Mouse (Mus musculus) frontal cortex, postnatal 36 days (tissue): ENCODE results near the gene Gm33543.

Source experiments
- DNase-seq, 2 experiments: peaks; one replicate each; pipeline ENCODE4 v3.0.0; 2022; ENCODE audit warnings: low spot score in 2 of 2

Gene Gm33543

GRCm38 (mm10) chr10:95836530-95837264, 6.0 kb downstream of the Gm33543 start:
- DNase-seq, result no peak

GRCm38 (mm10) chr10:95830891-95831290, 11.8 kb downstream of the Gm33543 start:
- no peak for DNase-seq

- DNase-seq, result no peak
Measured at GRCm38 (mm10) chr10:95829471-95829870, 13.3 kb downstream of the Gm33543 start.

GRCm38 (mm10) chr10:95828374-95828773, 14.4 kb downstream of the Gm33543 start:
- DNase-seq, result no peak

GRCm38 (mm10) chr10:95825651-95826050, 17.1 kb downstream of the Gm33543 start:
- DNase-seq, result no peak

GRCm38 (mm10) chr10:95818506-95818905, 24.2 kb downstream of the Gm33543 start:
- no peak for DNase-seq

- DNase-seq, result no peak
Measured at GRCm38 (mm10) chr10:95817419-95818161, 25.1 kb downstream of the Gm33543 start.

- no peak for DNase-seq
Measured at GRCm38 (mm10) chr10:95814351-95814750, 28.4 kb downstream of the Gm33543 start.

GRCm38 (mm10) chr10:95811869-95812268, 30.9 kb downstream of the Gm33543 start:
- no peak for DNase-seq

GRCm38 (mm10) chr10:95801443-95801811, 41.3 kb downstream of the Gm33543 start:
- DNase-seq, result no peak

- DNase-seq, result no peak
Measured at GRCm38 (mm10) chr10:95800693-95801442, 41.9 kb downstream of the Gm33543 start.

- DNase-seq, result no peak
Measured at GRCm38 (mm10) chr10:95797645-95798395, 44.9 kb downstream of the Gm33543 start.

GRCm38 (mm10) chr10:95795500-95795899, 47.2 kb downstream of the Gm33543 start:
- DNase-seq, result no peak

- DNase-seq, result no peak
Measured at GRCm38 (mm10) chr10:95794706-95795105, 48.0 kb downstream of the Gm33543 start.

GRCm38 (mm10) chr10:95791427-95791804, 51.3 kb downstream of the Gm33543 start:
- no peak for DNase-seq

- peak in 1 of 2 experiments; percentile 21 for DNase-seq
Measured at GRCm38 (mm10) chr10:95790771-95791426, 51.8 kb downstream of the Gm33543 start.

- peak in 1 of 2 experiments; percentile 32 for DNase-seq
Measured at GRCm38 (mm10) chr10:95787176-95787575, 55.6 kb downstream of the Gm33543 start.

GRCm38 (mm10) chr10:95784837-95785236, 57.9 kb downstream of the Gm33543 start:
- no peak for DNase-seq

GRCm38 (mm10) chr10:95780881-95781600, 61.7 kb downstream of the Gm33543 start:
- no peak for DNase-seq

GRCm38 (mm10) chr10:95779801-95780385, 62.8 kb downstream of the Gm33543 start:
- DNase-seq, result no peak
